Mouse (Mus musculus): ENCODE measurements around the gene Rnase2a.

DNA sequence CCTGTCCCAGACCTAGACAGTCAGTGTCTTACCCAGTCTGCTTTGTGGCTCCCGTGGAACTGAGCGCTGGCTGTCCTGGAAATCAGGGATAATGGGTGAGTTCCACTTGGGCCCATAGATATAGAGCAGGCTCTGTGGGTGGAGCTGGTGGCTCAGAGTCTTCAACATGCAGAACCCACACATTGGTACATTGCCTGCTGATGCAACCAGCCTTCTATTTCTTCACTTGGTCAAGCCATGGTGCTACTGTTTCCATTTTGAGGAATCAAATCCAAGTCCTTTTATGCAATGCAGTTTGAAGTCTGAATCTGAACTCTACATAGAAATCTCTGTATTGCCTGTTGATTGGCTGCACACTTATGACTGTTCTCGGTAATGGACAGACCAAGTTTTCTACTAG lies at the start of gene Rnase2a:
- TF ChIP-seq CHD2 (IDR thresholded peaks at IDR 0.05; ENCODE audit: low read depth, low read length) = no peak
- TF ChIP-seq ZC3H11A (IDR thresholded peaks at IDR 0.05; ENCODE audit: borderline replicate concordance, low read depth, low read length) = no peak
- no peak for TF ChIP-seq MAFK (IDR thresholded peaks at IDR 0.05; ENCODE audit: insufficient read depth, low read depth, low read length)
- TF ChIP-seq HCFC1 (IDR thresholded peaks at IDR 0.05; ENCODE audit: borderline replicate concordance, insufficient read depth, low read length) = no peak
- no peak for TF ChIP-seq ZNF384 (IDR thresholded peaks at IDR 0.05; ENCODE audit: low read depth, low read length)
